Mouse (Mus musculus) erythroblast, embryonic 14.5 days (primary cell): ENCODE data around the gene Cstad. TPM values are rescaled to one million over a fixed set of nuclear protein-coding genes. Genes with fewer than 3 reads are reported as not detected.

Experiments
- H3K27me3 ChIP-seq: 2 replicates; pipeline ENCODE4 v1.6.1; 2012; ENCODE audit warnings: inconsistent platforms; ENCODE audit not compliant: control insufficient read depth
- H3K36me3 ChIP-seq: 2 replicates; pipeline ENCODE4 v1.6.1; 2012; ENCODE audit warnings: mild to moderate bottlenecking, inconsistent platforms; ENCODE audit not compliant: control insufficient read depth
- H3K4me1 ChIP-seq: 2 replicates; pipeline ENCODE4 v1.6.1; 2012; ENCODE audit warnings: inconsistent platforms; ENCODE audit not compliant: control insufficient read depth
- H3K4me3 ChIP-seq: replicated peaks from 2 replicates; pipeline ENCODE3; 2012; ENCODE audit warnings: moderate library complexity, mild to moderate bottlenecking, inconsistent platforms
- H3K9me3 ChIP-seq: 2 replicates; pipeline ENCODE4 v1.6.1; 2012; ENCODE audit warnings: low read length, inconsistent platforms, mixed read lengths; ENCODE audit not compliant: control insufficient read depth
- GATA1 ChIP-seq: IDR thresholded peaks from 2 replicates; pipeline ENCODE4 v1.6.1; 2012; ENCODE audit warnings: low read length, inconsistent platforms, mixed read lengths
- TAL1 ChIP-seq: IDR thresholded peaks from 3 replicates; pipeline ENCODE4 v1.6.1; 2012; ENCODE audit warnings: low read length, inconsistent platforms, mixed read lengths
- polyA plus RNA-seq: library from polyadenylated mRNA; stranded (reverse); fragments of >175 nt; gene quantifications from 2 replicates; pipeline ENCODE4 v1.2.3, GENCODE M21; 2012

The Cstad gene
- not detected in 2 replicates for polyA plus RNA-seq

GRCm38 (mm10) chr2:30594641-30595379 is at the start of gene Cstad:
Cstad (plus strand) TSS chr2:30595040.
- Histone ChIP-seq H3K4me3 (peak within 1 kb of the TSS; percentile 52), H3K9me3 (no peaks in the 10 kb centered on the region), H3K27me3 (peaks cover under 1% of the 10 kb centered on the region), H3K4me1 (peaks cover 16% of the 10 kb centered on the region), H3K36me3 (no peaks in the 10 kb centered on the region)
- TF ChIP-seq GATA1 (no peak), TAL1 (no peak)

- Histone ChIP-seq H3K4me1 (peaks cover 11% of the 10 kb centered on the region), H3K9me3 (peaks cover 3% of the 10 kb centered on the region; the same call in 1 of the 2 replicates), H3K36me3 (no peaks in the 10 kb centered on the region), H3K27me3 (peaks cover 12% of the 10 kb centered on the region), H3K4me3 (no peak overlapping the region)
- TF ChIP-seq TAL1 (no peak), GATA1 (no peak)
Measured at GRCm38 (mm10) chr2:30545706-30546105, 49.1 kb upstream of the Cstad start.

DNA sequence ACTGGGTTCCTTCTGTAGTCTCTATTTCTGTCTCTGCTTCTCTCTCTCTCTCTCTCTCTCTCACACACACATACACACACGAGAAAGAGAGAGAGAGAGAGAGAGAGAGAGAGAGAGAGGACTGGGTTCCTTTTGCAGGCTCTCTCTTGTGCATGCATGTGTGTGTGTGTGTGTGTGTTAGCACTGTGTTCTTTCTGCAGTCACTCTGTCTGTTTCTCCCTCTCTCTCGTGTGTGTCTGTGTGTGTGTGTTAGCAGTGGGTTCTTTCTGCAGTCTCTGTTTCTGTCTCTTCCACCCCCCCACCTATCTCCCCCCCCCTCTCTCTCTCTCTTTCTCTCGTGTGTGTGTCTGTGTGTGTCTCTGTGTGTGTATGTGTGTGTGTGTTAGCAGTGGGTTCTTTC is 48.6 kb upstream of the Cstad start:
- Histone ChIP-seq H3K27me3 (peaks cover 12% of the 10 kb centered on the region), H3K36me3 (no peaks in the 10 kb centered on the region), H3K9me3 (peaks cover 3% of the 10 kb centered on the region; the same call in 1 of the 2 replicates), H3K4me3 (no peak overlapping the region), H3K4me1 (peaks cover 11% of the 10 kb centered on the region)
- TF ChIP-seq GATA1 (no peak), TAL1 (no peak)

- peaks cover 12% of the 10 kb centered on the region for H3K27me3 ChIP-seq
- TF ChIP-seq TAL1, result no peak
- no peak for TF ChIP-seq GATA1
- H3K4me1 ChIP-seq, result peaks cover 11% of the 10 kb centered on the region
- H3K36me3 ChIP-seq, result no peaks in the 10 kb centered on the region
- peaks cover 3% of the 10 kb centered on the region; the same call in 1 of the 2 replicates for H3K9me3 ChIP-seq
- H3K4me3 ChIP-seq, result no peak overlapping the region
Measured at GRCm38 (mm10) chr2:30547455-30548217, 47.2 kb upstream of the Cstad start.

GRCm38 (mm10) chr2:30551579-30551978 is 43.3 kb upstream of the Cstad start:
- no peak for TF ChIP-seq TAL1
- no peak overlapping the region for H3K4me3 ChIP-seq
- H3K27me3 ChIP-seq, result no peaks in the 10 kb centered on the region
- H3K9me3 ChIP-seq, result peaks cover 3% of the 10 kb centered on the region; the same call in 1 of the 2 replicates
- H3K4me1 ChIP-seq, result peaks cover 3% of the 10 kb centered on the region
- H3K36me3 ChIP-seq, result no peaks in the 10 kb centered on the region

GRCm38 (mm10) chr2:30553851-30554540 is 40.8 kb upstream of the Cstad start:
- Histone ChIP-seq H3K9me3 (peaks cover 2% of the 10 kb centered on the region; the same call in 1 of the 2 replicates), H3K4me3 (no peak overlapping the region), H3K27me3 (no peaks in the 10 kb centered on the region), H3K4me1 (no peaks in the 10 kb centered on the region), H3K36me3 (no peaks in the 10 kb centered on the region)
- TF ChIP-seq GATA1 (no peak), TAL1 (no peak)

GRCm38 (mm10) chr2:30555257-30555656 is 39.6 kb upstream of the Cstad start:
- TF ChIP-seq GATA1, result no peak
- no peak for TF ChIP-seq TAL1
- no peak overlapping the region for H3K4me3 ChIP-seq
- H3K4me1 ChIP-seq, result no peaks in the 10 kb centered on the region
- no peaks in the 10 kb centered on the region for H3K9me3 ChIP-seq
- H3K27me3 ChIP-seq, result no peaks in the 10 kb centered on the region
- H3K36me3 ChIP-seq, result no peaks in the 10 kb centered on the region

DNA sequence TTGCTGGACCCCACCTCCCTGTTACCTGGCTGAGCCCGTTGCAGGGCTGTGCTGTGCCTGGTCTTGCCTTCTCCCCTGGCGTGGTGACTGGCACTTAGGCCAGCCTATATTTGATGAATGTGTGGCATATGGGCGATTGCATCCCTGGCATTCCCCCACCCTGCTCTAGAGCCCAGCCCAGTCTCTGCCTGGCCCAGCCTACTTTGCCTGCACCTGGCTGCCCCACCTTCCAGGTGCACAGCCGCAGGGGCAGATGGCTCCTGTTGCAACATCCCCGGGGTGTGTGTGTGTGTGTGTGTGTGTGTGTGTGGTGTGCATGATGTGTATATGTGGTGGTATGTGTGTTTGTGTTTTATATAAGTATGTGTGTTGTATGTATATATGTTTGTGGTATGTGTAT is 38.3 kb upstream of the Cstad start:
- H3K27me3 ChIP-seq, result no peaks in the 10 kb centered on the region
- H3K36me3 ChIP-seq, result no peaks in the 10 kb centered on the region
- TF ChIP-seq TAL1 (no peak), GATA1 (no peak)
- no peaks in the 10 kb centered on the region for H3K9me3 ChIP-seq
- H3K4me1 ChIP-seq, result no peaks in the 10 kb centered on the region
- no peak overlapping the region for H3K4me3 ChIP-seq

GRCm38 (mm10) chr2:30559552-30559951 is 35.3 kb upstream of the Cstad start:
- Histone ChIP-seq H3K36me3 (no peaks in the 10 kb centered on the region), H3K4me3 (no peak overlapping the region), H3K4me1 (no peaks in the 10 kb centered on the region), H3K9me3 (no peaks in the 10 kb centered on the region), H3K27me3 (no peaks in the 10 kb centered on the region)
- no peak for TF ChIP-seq TAL1
